Mouse (Mus musculus): Measurements from ENCODE around the gene Gm6370.
"Not testable (repeated sequence)": the region's sequence is repeated elsewhere in the genome, so short reads cannot be mapped to it uniquely, and the experiment has no call there.

Gm6370 gene

DNA sequence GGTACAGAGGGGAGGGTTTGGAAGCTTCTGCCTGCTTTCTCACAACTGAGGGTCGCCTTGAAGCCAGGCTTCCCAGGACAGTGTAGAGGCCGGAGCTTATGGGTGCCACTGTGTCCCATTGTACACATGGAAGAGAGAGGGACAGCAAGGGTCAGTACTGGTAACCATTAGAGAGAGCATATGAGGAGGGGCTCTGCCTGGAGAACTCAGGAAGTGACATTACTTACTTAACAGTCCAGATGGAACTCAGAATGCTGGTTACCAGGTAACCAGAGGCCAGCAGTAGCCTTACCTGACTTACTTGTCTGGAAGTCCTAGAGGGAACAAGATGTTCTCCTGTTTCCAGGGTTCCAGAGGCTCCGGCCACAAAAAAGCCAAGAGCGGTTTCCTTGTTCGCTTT, at the start of gene Gm6370:
Gene Gm6370, plus strand, starts transcription at position 301 of the 400 bp plus-strand sequence.
- not testable (repeated sequence) for DNase-seq

DNA sequence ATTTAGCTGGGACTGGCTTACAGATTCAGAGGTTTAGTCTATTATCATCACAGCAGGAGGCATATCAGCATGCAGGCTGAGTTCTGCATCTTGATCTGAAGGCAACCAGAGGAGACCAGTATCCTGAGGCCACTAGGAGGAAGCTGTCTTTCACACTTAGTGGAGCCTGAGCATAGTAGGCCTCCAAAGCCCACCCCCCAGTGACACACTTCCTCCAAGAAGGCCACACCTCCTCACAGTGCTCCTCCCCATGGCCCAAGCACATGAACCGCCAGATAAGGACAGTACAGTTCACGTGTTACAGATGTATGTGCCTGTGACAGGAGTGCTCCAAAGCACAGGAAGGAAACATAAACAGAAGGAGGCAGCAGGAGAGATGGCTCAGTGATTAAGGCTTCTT, 48.4 kb upstream of the Gm6370 start:
- no peak for DNase-seq

DNA sequence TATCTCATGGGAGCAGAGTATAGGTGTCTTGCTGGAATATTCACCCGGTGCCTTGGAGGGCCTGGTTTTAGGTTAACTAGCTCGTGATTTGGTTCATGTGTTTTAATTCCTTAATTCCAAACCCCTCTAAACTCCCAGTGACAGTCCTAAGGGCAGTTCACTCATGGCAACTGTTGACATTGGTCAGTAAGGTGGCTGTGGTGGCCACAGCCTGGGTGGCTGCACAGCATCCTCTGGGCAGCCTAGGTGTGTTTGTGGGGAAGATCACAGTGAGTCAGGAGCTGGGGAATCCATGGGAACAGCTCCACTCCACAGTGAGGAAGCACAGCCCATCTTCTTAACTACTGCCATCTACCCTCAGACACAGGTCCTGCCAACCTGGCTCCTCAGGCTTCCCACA, 44.5 kb upstream of the Gm6370 start:
- DNase-seq, result no peak

DNA sequence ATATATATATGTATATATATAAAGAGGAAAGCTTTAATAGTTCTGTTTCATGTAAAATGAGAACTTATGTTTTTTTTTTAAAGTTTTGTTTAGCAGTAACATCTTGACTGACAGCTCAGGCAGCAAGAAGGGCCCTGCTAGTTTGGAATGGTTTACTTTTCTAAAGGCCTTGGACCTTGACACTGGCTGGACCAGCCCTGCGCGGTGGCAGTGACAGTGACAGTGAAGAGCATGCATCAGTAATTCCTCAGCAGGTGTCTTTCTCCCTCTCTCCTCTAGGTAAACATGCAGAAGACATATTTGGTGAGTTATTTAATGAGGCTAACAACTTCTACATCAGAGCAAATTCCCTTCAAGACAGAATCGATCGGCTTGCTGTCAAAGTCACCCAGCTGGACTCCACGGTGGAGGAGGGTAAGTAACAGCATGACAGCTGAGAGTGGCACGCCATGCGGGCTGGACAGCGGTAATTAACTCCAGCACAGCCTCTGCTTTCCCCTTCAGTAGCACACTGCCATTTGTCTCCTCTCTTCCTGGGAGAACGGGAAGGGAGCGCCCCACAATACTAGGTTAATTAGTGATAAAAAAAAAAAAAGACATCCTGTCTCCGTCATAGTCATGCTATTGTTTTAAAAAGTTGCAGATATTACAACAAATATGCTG, 39.4 kb upstream of the Gm6370 start:
- no peak for DNase-seq

DNA sequence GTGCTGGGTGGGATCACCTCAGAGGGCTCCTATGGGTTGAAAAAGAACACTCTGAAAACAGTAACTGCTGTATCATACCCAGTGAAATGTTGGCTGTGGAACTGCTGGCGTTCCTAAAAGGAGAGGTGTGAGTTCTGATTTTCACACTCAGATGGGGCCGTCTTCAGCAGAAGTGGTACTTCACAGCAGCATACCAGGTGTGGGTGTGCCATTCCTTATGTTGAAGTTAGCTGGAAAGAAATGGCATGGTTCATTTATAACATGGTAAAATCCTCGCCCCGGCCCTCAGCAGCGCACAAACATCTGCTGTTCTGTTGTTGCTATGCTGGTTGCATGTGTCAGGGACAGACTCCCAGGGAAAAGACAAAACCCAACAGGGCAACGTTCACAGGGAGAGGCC, 37.6 kb upstream of the Gm6370 start:
- DNase-seq, result no peak

DNA sequence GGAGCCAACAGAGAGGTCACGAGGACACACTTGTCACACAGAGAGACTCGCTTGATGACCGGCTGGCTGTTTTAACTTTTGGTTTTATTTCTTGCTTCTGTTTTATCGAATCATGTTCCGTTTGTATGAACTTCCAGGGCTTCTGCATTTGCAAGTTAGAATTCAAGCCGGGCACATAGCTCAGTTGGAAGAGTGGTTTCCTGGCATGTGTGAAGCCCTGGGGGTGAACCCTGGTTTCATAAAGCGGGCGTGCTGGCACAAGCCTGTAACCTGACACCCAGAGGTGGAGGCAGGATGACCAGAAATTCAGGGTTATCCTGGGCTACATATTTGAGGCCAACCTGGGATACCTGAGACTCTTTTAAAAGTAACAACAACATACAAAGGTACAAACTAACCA, 29.6 kb upstream of the Gm6370 start:
- DNase-seq, result peak; percentile 67

DNA sequence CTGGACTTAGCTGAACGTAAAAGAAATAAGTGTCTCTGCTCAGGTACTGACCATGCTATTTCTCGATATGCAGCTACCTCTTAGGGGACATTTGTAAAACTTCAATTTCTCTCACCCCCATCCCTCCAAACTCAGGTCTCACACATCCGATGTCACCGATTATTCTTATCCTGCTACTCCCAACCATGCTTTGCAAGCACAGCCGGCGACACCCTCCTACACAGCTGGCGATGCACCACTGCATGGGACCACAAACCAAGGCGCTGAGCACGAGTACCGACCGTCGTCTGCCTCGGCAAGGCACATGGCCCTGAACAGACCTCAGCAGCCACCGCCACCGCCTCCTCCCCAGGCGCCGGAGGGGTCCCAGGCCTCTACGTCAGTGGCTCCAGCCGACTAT, 24.5 kb upstream of the Gm6370 start:
- DNase-seq, result no peak

DNA sequence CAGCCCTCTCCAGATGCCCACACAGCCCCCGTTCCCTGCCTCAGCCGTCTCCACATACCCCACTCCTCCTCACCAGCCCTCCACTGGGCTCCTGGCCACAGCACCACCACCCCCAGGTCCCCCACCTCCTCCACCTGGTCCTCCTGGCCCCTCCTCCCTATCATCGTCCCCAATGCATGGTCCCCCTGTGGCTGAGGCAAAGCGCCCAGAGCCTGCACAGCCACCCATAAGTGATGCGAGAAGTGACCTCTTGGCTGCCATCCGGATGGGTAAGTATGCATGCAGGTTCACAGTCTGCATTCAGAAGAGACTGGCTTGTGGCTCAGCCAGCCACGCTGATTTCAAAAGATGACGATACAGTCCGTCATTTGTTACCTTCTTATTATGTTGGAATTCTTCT, 22.9 kb upstream of the Gm6370 start:
- DNase-seq, result no peak

DNA sequence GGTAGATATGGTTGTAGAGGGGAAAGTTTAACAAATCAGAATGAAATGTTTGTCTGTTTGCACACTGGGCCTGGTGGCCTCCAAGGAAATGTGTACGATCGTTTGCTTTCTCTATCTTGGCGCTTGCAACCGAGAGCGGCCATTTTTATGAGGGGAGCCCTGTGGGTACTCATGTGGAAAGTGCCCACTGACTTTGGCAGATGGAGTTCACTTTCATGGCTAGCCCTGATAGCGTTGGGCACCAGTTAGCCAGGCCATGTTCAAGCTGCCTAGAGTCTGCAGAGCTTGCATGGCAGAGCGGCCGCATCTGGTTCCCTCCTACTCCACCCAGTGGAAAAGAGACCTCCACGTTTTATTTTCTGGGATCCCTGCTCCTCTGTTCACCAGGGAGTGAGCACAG, 20.3 kb upstream of the Gm6370 start:
- no peak for DNase-seq

DNA sequence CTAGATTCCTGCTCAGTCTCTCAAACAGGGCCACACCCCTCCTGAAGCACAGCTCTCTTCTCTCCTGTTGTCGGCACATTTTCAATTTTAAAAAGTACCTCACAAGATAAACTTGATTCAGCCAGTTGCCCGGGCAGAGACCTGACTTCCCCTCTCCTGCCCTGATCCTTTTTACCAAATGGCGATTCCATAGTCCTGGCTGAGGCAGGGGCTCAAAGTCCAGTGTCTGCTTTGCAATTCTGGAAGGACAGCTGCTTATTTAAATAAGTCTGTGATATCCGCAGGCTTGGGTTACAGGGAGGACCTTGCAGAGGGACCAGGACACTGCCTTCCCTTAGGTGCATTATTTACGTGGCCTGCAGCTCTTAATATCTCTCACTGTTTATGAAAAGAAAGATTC, 19.9 kb upstream of the Gm6370 start:
- no peak for DNase-seq

DNA sequence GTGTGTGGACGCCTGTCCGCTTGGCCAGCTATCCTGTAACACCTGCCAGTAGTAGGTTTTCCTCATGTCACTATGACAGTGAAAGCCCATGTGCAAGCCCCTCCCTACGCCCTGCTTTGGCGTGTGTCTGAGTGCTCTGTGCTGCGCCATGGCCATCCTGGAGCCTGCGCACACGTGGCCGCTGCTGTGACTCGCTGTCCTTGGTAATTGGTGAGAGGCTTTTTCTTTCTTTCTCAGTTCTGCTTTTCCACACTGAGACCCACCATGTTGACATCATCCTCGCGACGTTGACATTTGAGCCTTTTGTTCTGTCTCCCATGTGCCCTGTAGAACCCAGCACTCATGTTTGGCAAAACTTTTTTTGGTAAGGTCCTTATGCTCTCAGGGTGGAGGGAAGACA, 19.3 kb upstream of the Gm6370 start:
- DNase-seq, result no peak

DNA sequence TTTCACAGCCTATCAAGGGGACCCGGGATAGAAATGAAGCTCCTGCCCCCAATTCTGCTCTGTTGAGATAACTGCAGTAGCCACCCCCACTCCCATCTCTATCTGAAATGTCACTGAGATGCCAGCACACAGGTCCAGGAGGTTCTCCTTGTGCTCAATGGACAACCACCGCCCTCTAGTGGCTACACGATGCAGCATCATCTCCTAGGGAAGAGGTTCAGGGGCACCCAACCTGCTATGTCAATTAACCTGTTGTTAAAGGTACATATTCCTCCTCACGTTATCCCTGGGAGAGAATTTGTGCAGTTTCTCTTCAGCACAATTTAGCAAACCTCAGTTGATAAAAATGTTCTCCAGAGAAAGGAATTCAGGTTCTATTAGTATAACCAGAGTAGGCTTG, 11.6 kb upstream of the Gm6370 start:
- peak; percentile 49 for DNase-seq

DNA sequence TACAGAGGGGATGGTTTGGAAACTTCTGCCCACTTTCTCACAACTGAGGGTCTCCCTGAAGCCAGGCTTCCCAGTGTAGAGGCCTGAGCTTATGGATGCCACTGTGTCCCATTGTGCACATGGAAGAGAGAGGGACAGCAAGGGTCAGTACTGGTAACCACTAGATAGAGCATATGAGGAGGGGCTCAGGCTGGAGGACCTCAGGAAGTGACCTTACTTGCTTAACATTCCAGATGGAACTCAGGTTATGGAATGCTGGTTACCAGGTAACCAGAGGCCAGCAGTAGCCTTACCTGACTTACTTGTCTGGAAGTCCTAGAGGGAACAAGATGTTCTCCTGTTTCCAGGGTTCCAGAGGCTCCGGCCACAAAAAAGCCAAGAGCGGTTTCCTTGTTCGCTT, 9.5 kb upstream of the Gm6370 start, which contains the start of gene Gm6408:
Gene Gm6408, plus strand, starts transcription at position 301 of the 400 bp plus-strand sequence.
- not testable (repeated sequence) for DNase-seq

DNA sequence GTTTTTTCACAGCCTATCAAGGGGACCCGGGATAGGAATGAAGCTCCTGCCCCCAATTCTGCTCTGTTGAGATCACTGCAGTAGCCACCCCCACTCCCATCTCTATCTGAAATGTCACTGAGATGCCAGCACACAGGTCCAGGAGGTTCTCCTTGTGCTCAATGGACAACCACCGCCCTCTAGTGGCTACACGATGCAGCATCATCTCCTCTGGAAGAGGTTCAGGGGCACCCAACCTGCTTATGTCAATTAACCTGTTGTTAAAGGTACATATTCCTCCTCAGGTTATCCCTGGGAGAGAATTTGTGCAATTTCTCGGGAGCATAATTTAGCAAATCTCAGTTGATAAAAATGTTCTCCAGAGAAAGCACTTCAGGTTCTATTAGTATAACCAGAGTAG, 2.2 kb upstream of the Gm6370 start:
- peak; percentile 36 for DNase-seq

DNA sequence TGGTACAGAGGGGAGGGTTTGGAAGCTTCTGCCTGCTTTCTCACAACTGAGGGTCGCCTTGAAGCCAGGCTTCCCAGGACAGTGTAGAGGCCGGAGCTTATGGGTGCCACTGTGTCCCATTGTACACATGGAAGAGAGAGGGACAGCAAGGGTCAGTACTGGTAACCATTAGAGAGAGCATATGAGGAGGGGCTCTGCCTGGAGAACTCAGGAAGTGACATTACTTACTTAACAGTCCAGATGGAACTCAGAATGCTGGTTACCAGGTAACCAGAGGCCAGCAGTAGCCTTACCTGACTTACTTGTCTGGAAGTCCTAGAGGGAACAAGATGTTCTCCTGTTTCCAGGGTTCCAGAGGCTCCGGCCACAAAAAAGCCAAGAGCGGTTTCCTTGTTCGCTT, 10.9 kb downstream of the Gm6370 start, which contains the start of gene 4930449I24Rik:
Gene 4930449I24Rik, plus strand, starts transcription at position 301 of the 400 bp plus-strand sequence.
- DNase-seq, result not testable (repeated sequence)

DNA sequence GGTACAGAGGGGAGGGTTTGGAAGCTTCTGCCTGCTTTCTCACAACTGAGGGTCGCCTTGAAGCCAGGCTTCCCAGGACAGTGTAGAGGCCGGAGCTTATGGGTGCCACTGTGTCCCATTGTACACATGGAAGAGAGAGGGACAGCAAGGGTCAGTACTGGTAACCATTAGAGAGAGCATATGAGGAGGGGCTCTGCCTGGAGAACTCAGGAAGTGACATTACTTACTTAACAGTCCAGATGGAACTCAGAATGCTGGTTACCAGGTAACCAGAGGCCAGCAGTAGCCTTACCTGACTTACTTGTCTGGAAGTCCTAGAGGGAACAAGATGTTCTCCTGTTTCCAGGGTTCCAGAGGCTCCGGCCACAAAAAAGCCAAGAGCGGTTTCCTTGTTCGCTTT, 22.7 kb downstream of the Gm6370 start, which contains the start of gene Gm3402:
Gene Gm3402, plus strand, starts transcription at position 301 of the 400 bp plus-strand sequence.
- DNase-seq, result not testable (repeated sequence)

DNA sequence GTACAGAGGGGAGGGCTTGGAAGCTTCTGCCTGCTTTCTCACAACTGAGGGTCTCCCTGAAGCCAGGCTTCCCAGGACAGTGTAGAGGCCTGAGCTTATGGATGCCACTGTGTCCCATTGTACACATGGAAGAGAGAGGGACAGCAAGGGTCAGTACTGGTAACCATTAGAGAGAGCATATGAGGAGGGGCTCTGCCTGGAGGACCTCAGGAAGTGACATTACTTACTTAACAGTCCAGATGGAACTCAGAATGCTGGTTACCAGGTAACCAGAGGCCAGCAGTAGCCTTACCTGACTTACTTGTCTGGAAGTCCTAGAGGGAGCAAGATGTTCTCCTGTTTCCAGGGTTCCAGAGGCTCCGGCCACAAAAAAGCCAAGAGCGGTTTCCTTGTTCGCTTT, 34.3 kb downstream of the Gm6370 start, which contains the start of gene Gm3404:
Gene Gm3404, plus strand, starts transcription at position 301 of the 400 bp plus-strand sequence.
- DNase-seq, result not testable (repeated sequence)

DNA sequence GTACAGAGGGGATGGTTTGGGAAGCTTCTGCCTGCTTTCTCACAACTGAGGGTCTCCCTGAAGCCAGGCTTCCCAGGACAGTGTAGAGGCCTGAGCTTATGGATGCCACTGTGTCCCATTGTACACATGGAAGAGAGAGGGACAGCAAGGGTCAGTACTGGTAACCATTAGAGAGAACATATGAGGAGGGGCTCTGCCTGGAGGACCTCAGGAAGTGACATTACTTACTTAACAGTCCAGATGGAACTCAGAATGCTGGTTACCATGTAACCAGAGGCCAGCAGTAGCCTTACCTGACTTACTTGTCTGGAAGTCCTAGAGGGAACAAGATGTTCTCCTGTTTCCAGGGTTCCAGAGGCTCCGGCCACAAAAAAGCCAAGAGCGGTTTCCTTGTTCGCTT, 46.2 kb downstream of the Gm6370 start, which contains the start of gene Gm3409:
Gene Gm3409, plus strand, starts transcription at position 301 of the 400 bp plus-strand sequence.
- DNase-seq, result not testable (repeated sequence)
